Mouse (Mus musculus): ENCODE measurements around the gene Npl.
"Not testable (repeated sequence)": the region's sequence is repeated elsewhere in the genome, so short reads cannot be mapped to it uniquely, and the experiment has no call there.

Gene Npl

GRCm38 (mm10) chr1:153487500-153487879 lies 62.4 kb downstream of the Npl start, which contains the start of gene Dhx9:
Gene Dhx9 (minus strand): TSS chr1:153487660.
- DNase-seq (ENCODE audit: low spot score): peak; percentile 100

- peak; percentile 62 for DNase-seq (ENCODE audit: low spot score)
Observed at GRCm38 (mm10) chr1:153486767-153487499, 62.9 kb downstream of the Npl start.

GRCm38 (mm10) chr1:153486120-153486519 lies 63.7 kb downstream of the Npl start:
- not testable (repeated sequence) for DNase-seq (ENCODE audit: low spot score)

- DNase-seq (ENCODE audit: low spot score): no peak
Observed at GRCm38 (mm10) chr1:153485201-153485796, 64.5 kb downstream of the Npl start.

GRCm38 (mm10) chr1:153481025-153481412 lies 68.8 kb downstream of the Npl start:
- no peak for DNase-seq (ENCODE audit: low spot score)

GRCm38 (mm10) chr1:153480386-153481024 lies 69.3 kb downstream of the Npl start:
- DNase-seq (ENCODE audit: low spot score): peak; percentile 82

GRCm38 (mm10) chr1:153479296-153479695 lies 70.5 kb downstream of the Npl start:
- DNase-seq (ENCODE audit: low spot score): no peak

GRCm38 (mm10) chr1:153461796-153462195 lies 88.0 kb downstream of the Npl start:
- DNase-seq (ENCODE audit: low spot score): no peak

GRCm38 (mm10) chr1:153456137-153456536 lies 93.7 kb downstream of the Npl start:
- DNase-seq (ENCODE audit: low spot score): no peak

GRCm38 (mm10) chr1:153453146-153453642 lies 96.7 kb downstream of the Npl start:
- DNase-seq (ENCODE audit: low spot score): no peak

All from retina, embryonic 14.5 days (tissue).